11 mouse cellular contexts compared by ENCODE assay signal in the genomic region with DNA sequence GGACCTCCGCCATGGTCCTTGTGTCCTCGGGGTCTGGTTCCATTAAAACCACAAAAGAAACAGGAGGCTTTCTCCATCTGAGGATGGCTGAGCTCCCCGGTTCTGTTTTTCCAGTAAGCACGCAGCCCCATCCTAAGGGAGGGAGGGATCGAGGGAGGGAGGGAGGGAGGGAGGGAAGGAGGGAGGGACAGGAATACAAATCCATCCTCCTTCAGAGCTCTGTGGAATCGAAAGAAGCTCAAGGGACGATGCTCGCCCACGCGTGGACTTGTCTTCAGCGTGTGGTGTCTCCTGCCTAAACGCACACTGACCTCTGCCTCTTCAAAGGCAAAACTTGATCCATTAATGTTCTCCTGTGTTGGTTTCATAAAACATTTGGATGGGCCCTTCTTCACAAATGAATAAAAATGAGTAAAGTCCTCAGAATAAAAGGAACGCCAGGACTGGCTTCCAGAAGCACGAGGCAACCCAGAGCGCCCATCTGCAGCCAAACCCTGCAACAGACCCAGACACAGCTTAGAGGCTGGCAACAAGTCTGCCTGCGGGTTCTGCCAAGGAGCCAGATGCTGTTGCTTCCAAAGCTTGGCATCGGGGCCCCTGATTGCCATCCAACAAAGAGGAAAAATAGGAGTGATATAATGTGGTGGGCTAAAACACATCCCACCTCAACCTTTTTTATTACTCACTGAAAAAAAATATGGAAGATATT.
DNase-seq lines count a peak whose midpoint lies in the region; ATAC-seq lines count a peak whose summit lies in the region.
"Had no signal": no experiment of that assay in that cellular context is flagged by ENCODE, and none has a peak within 500 bp of the region (broad histone marks: within the 10 kb centered on the region; RNA-seq: fewer than 3 reads in every experiment).

No protein-coding gene starts in this region.

- no peak overlapping the region for H3K4me3 ChIP-seq in kidney, embryonic 14.5 days (ENCODE audit: low read length)

- H3K27me3 ChIP-seq in kidney, embryonic 14.5 days (ENCODE audit: control insufficient read depth, insufficient read depth, low read length) = no peaks in the 10 kb centered on the region
- H3K27me3 ChIP-seq: Patski had no signal

- H3K4me1 ChIP-seq in kidney, embryonic 14.5 days (ENCODE audit: control insufficient read depth, insufficient read depth, low read length) = no peaks in the 10 kb centered on the region

- DNase-seq in cerebellum, adult 11 months = peak; percentile 88
- DNase-seq in cerebellum, adult 9-10 months = peak; percentile 95
- DNase-seq in gastrocnemius, postnatal 14 days = peak; percentile 53
- DNase-seq in left cerebral cortex, postnatal 25 days (ENCODE audit: low spot score in 2 of 2) = peak; percentile 69 to 95
- no peak for DNase-seq in embryo, embryonic 10 days (ENCODE audit: low spot score)
- DNase-seq in thymus, postnatal 36 days = no peak
- DNase-seq: heart, adult 18-20 months; kidney, postnatal 10 days had no signal

- 69% methylated on average over 17 of the region's 17 CpGs for WGBS in kidney, embryonic 14.5 days

- intact Hi-C loops in gastrocnemius, postnatal 14 days (cut with DNase I; ENCODE audit: low total_unique reads) = loop anchor here (10.0 kb wide), 1 partner anchor 108 kb away; no protein-coding TSS in a partner anchor
- intact Hi-C loops in left cerebral cortex, postnatal 25 days (cut with DNase I) = loop anchor here (1.0 to 10.0 kb wide), 4 partner anchors 28 to 130 kb away; partner anchors contain the start of gene Zbtb18

- H3K36me3 ChIP-seq in kidney, embryonic 14.5 days (ENCODE audit: control insufficient read depth, insufficient read depth, low read length) = no peaks in the 10 kb centered on the region

- no peak for ATAC-seq in kidney, embryonic 14.5 days (ENCODE audit: low FRiP score, low TSS enrichment)
- ATAC-seq: Patski had no signal

- H3K4me2 ChIP-seq in kidney, embryonic 14.5 days (replicated peaks; ENCODE audit: low read depth, low read length) = no peak overlapping the region

- no peak overlapping the region for H3K9ac ChIP-seq in kidney, embryonic 14.5 days (ENCODE audit: low read depth, low read length)

- no peak overlapping the region for H3K27ac ChIP-seq in kidney, embryonic 14.5 days (ENCODE audit: low read depth, low read length)
- H3K27ac ChIP-seq: stomach, postnatal 0 days had no signal

- no peaks in the 10 kb centered on the region for H3K9me3 ChIP-seq in kidney, embryonic 14.5 days (ENCODE audit: control insufficient read depth, low read length)

Comparison
In these comparisons a context has a peak if more than half of its experiments do, and no peak if none do; other contexts are left out.
1. DNase-seq: peak in cerebellum, adult 11 months (single experiment), cerebellum, adult 9-10 months (single experiment), gastrocnemius, postnatal 14 days (single experiment) and left cerebral cortex, postnatal 25 days (2 of 2); none in embryo, embryonic 10 days (single experiment) and thymus, postnatal 36 days (0 of 2).